Mouse (Mus musculus) lung, postnatal 0 days (tissue): ENCODE measurements at regions not wholly inside any gene's neighbourhood (a gene's known extent, or its start where the extent isn't known, plus 50 kb on each side); places are given as distances from the start of the nearest gene placed in this dataset.
A peak's percentile ranks its signal among the peaks of the same experiment; 100 is the strongest.

Experiments used
- ATAC-seq: fragments of 200-750 bp; cut with Nextera tagmentation; 2 replicates; pipeline ENCODE4 v1.8.0; 2017; ENCODE audit warnings: moderate library complexity
- DNase-seq: peaks from one replicate; pipeline ENCODE4 v3.0.0-alpha.2; 2016; ENCODE audit warnings: low spot score
- H3K27ac ChIP-seq: fragments of 300-500 bp; sonication (generic); 2 replicates; pipeline ENCODE4 v1.5.1; 2014; ENCODE audit warnings: antibody characterized with exemption, mild to moderate bottlenecking, low read length, mixed read lengths
- H3K27me3 ChIP-seq: fragments of 300-500 bp; sonication (generic); replicated peaks from 2 replicates; pipeline ENCODE4 v1.6.1; 2014; ENCODE audit warnings: low read length, mixed read lengths; ENCODE audit not compliant: insufficient read depth
- H3K36me3 ChIP-seq: fragments of 300-500 bp; sonication (generic); 2 replicates; pipeline ENCODE4 v1.6.1; 2014; ENCODE audit warnings: low read length, mixed read lengths; ENCODE audit not compliant: insufficient read depth
- H3K4me1 ChIP-seq: fragments of 300-500 bp; sonication (generic); 2 replicates; pipeline ENCODE4 v1.6.1; 2014; ENCODE audit warnings: antibody characterized with exemption, low read depth, low read length, mixed read lengths; ENCODE audit not compliant: insufficient read depth
- H3K4me2 ChIP-seq: fragments of 300-500 bp; sonication (generic); replicated peaks from 2 replicates; pipeline ENCODE4 v1.6.1; 2014; ENCODE audit warnings: low read depth, mild to moderate bottlenecking, low read length, moderate library complexity, mixed read lengths
- H3K4me3 ChIP-seq: fragments of 300-500 bp; sonication (generic); 2 replicates; pipeline ENCODE4 v1.5.1; 2014; ENCODE audit warnings: low read depth, low read length
- H3K9ac ChIP-seq: fragments of 300-500 bp; sonication (generic); replicated peaks from 2 replicates; pipeline ENCODE4 v1.6.1; 2014; ENCODE audit warnings: low read depth, mild to moderate bottlenecking
- H3K9me3 ChIP-seq: fragments of 300-500 bp; sonication (generic); 2 replicates; pipeline ENCODE4 v1.6.1; 2016; ENCODE audit warnings: low read length, mixed read lengths
- CTCF ChIP-seq: IDR thresholded peaks from 2 replicates; pipeline ENCODE4 v1.5.1; 2016; ENCODE audit warnings: antibody characterized with exemption, mild to moderate bottlenecking
- EP300 ChIP-seq: IDR thresholded peaks from 2 replicates; pipeline ENCODE4 v1.6.1; 2016; ENCODE audit warnings: antibody characterized with exemption, mild to moderate bottlenecking, control low read depth
- WGBS: fragments of 180-500 bp; shearing (Covaris S2); extraction: QIAGEN DNeasy Blood & Tissue Kit; methylation state at CpG from one replicate; pipeline ENCODE4 v1.1.7; 2014; 5-methylcytosine and 5-hydroxymethylcytosine counted together

- ATAC-seq (no peak), DNase-seq (peak; percentile 11)
- H3K4me3 ChIP-seq: no peak overlapping the region
- WGBS: 46% methylated on average over 6 of the region's 6 CpGs
- no peaks in the 10 kb centered on the region for H3K36me3 ChIP-seq
- H3K9ac ChIP-seq: no peak overlapping the region
- TF ChIP-seq CTCF (no peak), EP300 (no peak)
- H3K4me2 ChIP-seq: no peak overlapping the region
- H3K27ac ChIP-seq: no peak overlapping the region
- no peaks in the 10 kb centered on the region for H3K4me1 ChIP-seq
- H3K27me3 ChIP-seq: no peaks in the 10 kb centered on the region
- H3K9me3 ChIP-seq: no peaks in the 10 kb centered on the region
Measured at GRCm38 (mm10) chr2:160153781-160154180, 180.2 kb downstream of the Gm826 start.

DNA sequence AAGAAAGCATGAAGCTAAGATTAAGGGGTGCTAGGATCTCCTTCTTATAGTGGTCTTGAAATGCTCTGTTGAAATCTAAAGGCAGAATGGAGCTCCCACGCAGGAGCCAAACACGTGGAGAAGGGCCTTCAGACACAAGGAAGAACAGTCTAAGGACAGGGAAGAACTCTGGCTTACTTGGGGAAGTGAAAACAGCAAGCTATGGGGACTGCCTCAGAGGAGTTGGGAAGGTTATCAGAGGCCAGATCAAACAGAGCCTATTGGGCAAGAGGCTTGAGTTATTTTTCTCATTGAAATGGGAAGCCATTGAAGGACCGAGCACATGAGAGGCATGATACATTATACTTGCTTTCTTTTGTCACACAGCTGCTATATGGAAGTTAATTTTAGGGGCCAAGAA is 181.9 kb downstream of the Gm826 start:
- Histone ChIP-seq H3K27ac (no peak overlapping the region), H3K9ac (no peak overlapping the region), H3K36me3 (no peaks in the 10 kb centered on the region), H3K4me3 (no peak overlapping the region), H3K9me3 (no peaks in the 10 kb centered on the region), H3K4me2 (no peak overlapping the region), H3K27me3 (no peaks in the 10 kb centered on the region), H3K4me1 (no peaks in the 10 kb centered on the region)
- 64% methylated on average over 3 of the region's 3 CpGs for WGBS
- ATAC-seq (no peak), DNase-seq (peak; percentile 12)
- no peak for TF ChIP-seq EP300
- TF ChIP-seq CTCF: no peak

DNA sequence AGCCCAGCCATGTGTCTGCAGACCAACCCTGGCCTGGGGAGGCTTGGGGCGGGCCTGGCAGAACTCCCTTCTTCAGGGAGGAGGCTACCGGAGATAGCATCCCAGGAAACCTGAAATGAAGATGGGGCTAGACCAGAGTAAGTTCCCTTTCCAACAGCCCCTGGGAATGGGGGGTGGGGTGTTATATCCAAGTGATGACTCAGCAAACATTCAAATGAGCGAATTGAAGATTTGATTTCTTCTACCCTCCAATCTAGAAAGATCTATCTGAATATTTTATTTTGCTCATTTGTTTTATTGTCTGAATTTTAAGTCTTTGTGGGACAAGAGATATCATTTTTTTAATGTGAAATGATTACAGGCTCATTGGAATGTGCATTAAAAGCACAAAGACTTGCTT is 185.0 kb downstream of the Gm826 start:
- Histone ChIP-seq H3K27me3 (no peaks in the 10 kb centered on the region), H3K9ac (no peak overlapping the region), H3K9me3 (no peaks in the 10 kb centered on the region), H3K4me2 (no peak overlapping the region), H3K4me1 (no peaks in the 10 kb centered on the region), H3K36me3 (no peaks in the 10 kb centered on the region), H3K27ac (no peak overlapping the region), H3K4me3 (no peak overlapping the region)
- 84% methylated on average over 3 of the region's 3 CpGs for WGBS
- no peak for DNase-seq
- no peak for TF ChIP-seq CTCF
- no peak for ATAC-seq

- no peak for DNase-seq
- Histone ChIP-seq H3K4me3 (no peak overlapping the region), H3K9me3 (no peaks in the 10 kb centered on the region), H3K36me3 (no peaks in the 10 kb centered on the region), H3K4me2 (no peak overlapping the region), H3K4me1 (no peaks in the 10 kb centered on the region), H3K27ac (no peak overlapping the region), H3K27me3 (no peaks in the 10 kb centered on the region), H3K9ac (no peak overlapping the region)
- WGBS: 69% methylated on average over 10 of the region's 10 CpGs
- no peak for ATAC-seq
- TF ChIP-seq CTCF (no peak), EP300 (no peak)
Measured at GRCm38 (mm10) chr2:160148516-160148915, 185.4 kb downstream of the Gm826 start.

GRCm38 (mm10) chr2:160148031-160148430 is 185.9 kb downstream of the Gm826 start:
- no peak for DNase-seq
- WGBS: 48% methylated on average over 2 of the region's 2 CpGs

DNA sequence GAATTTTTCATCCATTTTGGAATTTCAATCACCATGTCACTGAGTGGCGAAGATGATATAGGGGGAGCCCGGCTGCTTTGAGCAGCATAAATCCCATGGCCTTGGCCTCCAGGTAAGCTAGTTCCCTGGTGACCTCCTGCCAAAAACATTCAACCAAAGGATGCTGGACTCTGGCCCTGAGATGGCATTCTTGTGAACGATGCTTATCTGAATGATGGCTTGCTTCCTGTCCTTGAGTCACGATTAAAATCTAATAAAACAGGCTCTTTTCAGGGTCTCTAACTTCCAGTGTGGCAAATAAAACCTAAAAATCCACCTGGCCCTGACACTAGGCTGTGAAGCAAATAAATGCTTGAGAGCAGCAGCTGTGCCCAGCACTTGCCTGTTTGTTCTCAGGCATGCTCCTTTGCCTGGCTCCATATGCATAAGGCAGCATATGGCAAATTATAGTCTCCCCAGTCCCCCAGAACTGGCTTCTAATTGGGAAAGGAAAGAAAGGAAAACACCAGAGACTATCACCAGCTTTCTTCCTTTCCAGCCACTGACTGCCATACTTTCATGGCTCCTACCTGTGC is 193.7 kb downstream of the Gm826 start:
- no peaks in the 10 kb centered on the region for H3K36me3 ChIP-seq
- 52% methylated on average over 4 of the region's 4 CpGs for WGBS
- TF ChIP-seq EP300 (no peak), CTCF (no peak)
- H3K27ac ChIP-seq: no peak overlapping the region
- ATAC-seq: no peak
- no peaks in the 10 kb centered on the region for H3K4me1 ChIP-seq
- no peak for DNase-seq
- no peaks in the 10 kb centered on the region for H3K27me3 ChIP-seq
- no peak overlapping the region for H3K9ac ChIP-seq
- no peak overlapping the region for H3K4me3 ChIP-seq
- no peak overlapping the region for H3K4me2 ChIP-seq
- H3K9me3 ChIP-seq: no peaks in the 10 kb centered on the region

More at GRCm38 (mm10) chr2:160148031-160148430, 185.9 kb downstream of the Gm826 start:
- no peak overlapping the region for H3K4me2 ChIP-seq
- TF ChIP-seq CTCF: no peak
- no peak for TF ChIP-seq EP300
- H3K27ac ChIP-seq: no peak overlapping the region
- H3K9ac ChIP-seq: no peak overlapping the region
- H3K9me3 ChIP-seq: no peaks in the 10 kb centered on the region
- no peaks in the 10 kb centered on the region for H3K36me3 ChIP-seq
- H3K4me1 ChIP-seq: no peaks in the 10 kb centered on the region
- ATAC-seq: no peak
- H3K4me3 ChIP-seq: no peak overlapping the region
- H3K27me3 ChIP-seq: no peaks in the 10 kb centered on the region

GRCm38 (mm10) chr2:160138091-160138490 is 195.9 kb downstream of the Gm826 start:
- no peak overlapping the region for H3K4me3 ChIP-seq
- no peak overlapping the region for H3K4me2 ChIP-seq
- H3K4me1 ChIP-seq: no peaks in the 10 kb centered on the region
- no peak for TF ChIP-seq CTCF
- no peak for TF ChIP-seq EP300
- no peaks in the 10 kb centered on the region for H3K9me3 ChIP-seq
- no peak overlapping the region for H3K27ac ChIP-seq
- 46% methylated on average over 2 of the region's 2 CpGs for WGBS
- no peak overlapping the region for H3K9ac ChIP-seq
- ATAC-seq: no peak
- no peaks in the 10 kb centered on the region for H3K36me3 ChIP-seq
- no peaks in the 10 kb centered on the region for H3K27me3 ChIP-seq
- no peak for DNase-seq
